Mouse (Mus musculus) gonadal fat pad, adult 2 months (tissue): ENCODE results near the gene Pbp2. TPM values are rescaled to one million over a fixed set of nuclear protein-coding genes. Genes with fewer than 3 reads are reported as not detected.

ENCODE experiments used
- DNase-seq: peaks from one replicate; pipeline ENCODE4 v3.0.0-alpha.2; 2012; ENCODE audit warnings: low read depth
- polyA plus RNA-seq: library from polyadenylated mRNA; depleted of rRNA; stranded (reverse); fragments of >200 nt; gene quantifications from 2 replicates; pipeline ENCODE4 v1.2.3, GENCODE M21; 2012; rRNA removed

Gene Pbp2
- polyA plus RNA-seq, 1 experiment: 0.61 TPM

- DNase-seq: no peak
Observed at GRCm38 (mm10) chr6:135260435-135260834, 49.8 kb downstream of the Pbp2 start.

Other genes starting within 250 kb of the Pbp2 start
- 2.8 and 4.7 TPM in 2 replicates for gene Gprc5a, start 244.8 kb downstream of the Pbp2 start, polyA plus RNA-seq
- 0.12 TPM in 1 of 2 replicates, not detected in the other for gene Gprc5d, start 192.1 kb downstream of the Pbp2 start, polyA plus RNA-seq
- 16.7 and 18.9 TPM in 2 replicates for gene Fam234b, start 112.4 kb downstream of the Pbp2 start, polyA plus RNA-seq
- 72.8 and 134 TPM in 2 replicates for gene Hebp1, start 112.4 kb downstream of the Pbp2 start, polyA plus RNA-seq
- gene Gsg1, start 56.1 kb downstream of the Pbp2 start, polyA plus RNA-seq: 34.3 and 36.9 TPM in 2 replicates
- gene Emp1, start 52.1 kb upstream of the Pbp2 start, polyA plus RNA-seq: 197 and 332 TPM in 2 replicates